Mouse (Mus musculus): Measurements from ENCODE around the gene Fth1. TPM values are rescaled to one million over a fixed set of nuclear protein-coding genes. Genes with fewer than 3 reads are reported as not detected.

Fth1 gene
- polyA plus RNA-seq, 1 experiment from 2014 or later: 1,844 TPM

DNA sequence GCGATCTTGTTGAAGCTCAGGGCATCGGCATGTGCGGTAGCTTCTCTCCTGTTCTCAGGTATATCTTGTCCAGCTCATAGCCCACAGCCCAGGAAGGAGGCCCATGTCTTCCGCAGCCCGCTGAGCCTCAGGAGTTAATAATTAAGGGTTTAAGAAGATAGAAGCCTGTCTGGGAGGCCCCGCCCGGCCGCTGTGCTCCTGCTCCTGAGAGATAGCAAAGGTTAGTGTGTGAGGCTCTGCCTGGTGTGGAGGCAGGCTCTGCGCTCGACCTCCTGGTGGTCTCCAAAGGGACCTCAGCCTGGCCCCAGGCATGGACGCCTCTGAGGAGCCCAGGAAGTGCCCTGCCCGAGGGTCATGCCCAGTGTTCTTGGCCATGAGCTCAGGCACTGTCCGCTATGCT is 34.4 kb downstream of the Fth1 start:
- 82% methylated on average over 13 of the region's 13 CpGs for WGBS
- no peak overlapping the region for H3K9ac ChIP-seq
- ATAC-seq (ENCODE audit: low FRiP score): no peak

GRCm38 (mm10) chr19:10015442-10015841 is 35.0 kb downstream of the Fth1 start:
- WGBS: 82% methylated on average over 4 of the region's 4 CpGs
- Histone ChIP-seq H3K36me3 (replicated peaks; ENCODE audit: control insufficient read depth, insufficient read depth) (no peaks in the 10 kb centered on the region), H3K9ac (no peak overlapping the region), H3K27me3 (ENCODE audit: control insufficient read depth, insufficient read depth, low read length) (no peaks in the 10 kb centered on the region), H3K27ac (no peak overlapping the region), H3K9me3 (ENCODE audit: control insufficient read depth, low read length) (no peaks in the 10 kb centered on the region), H3K4me2 (replicated peaks) (no peak overlapping the region), H3K4me1 (replicated peaks; ENCODE audit: control insufficient read depth, insufficient read depth, low read length) (peaks cover 17% of the 10 kb centered on the region), H3K4me3 (replicated peaks; ENCODE audit: low read length) (no peak overlapping the region)
- no peak for ATAC-seq (ENCODE audit: low FRiP score)
- no peak for DNase-seq (ENCODE audit: low spot score)

More for the DNA sequence above, 34.4 kb downstream of the Fth1 start:
- no peak for DNase-seq (ENCODE audit: low spot score)
- H3K9me3 ChIP-seq (ENCODE audit: control insufficient read depth, low read length): no peaks in the 10 kb centered on the region
- H3K27ac ChIP-seq: no peak overlapping the region
- H3K4me2 ChIP-seq (replicated peaks): no peak overlapping the region
- no peak overlapping the region for H3K4me3 ChIP-seq (replicated peaks; ENCODE audit: low read length)
- peaks cover 17% of the 10 kb centered on the region for H3K4me1 ChIP-seq (replicated peaks; ENCODE audit: control insufficient read depth, insufficient read depth, low read length)
- no peaks in the 10 kb centered on the region for H3K27me3 ChIP-seq (ENCODE audit: control insufficient read depth, insufficient read depth, low read length)
- H3K36me3 ChIP-seq (replicated peaks; ENCODE audit: control insufficient read depth, insufficient read depth): no peaks in the 10 kb centered on the region

GRCm38 (mm10) chr19:10016151-10016550 is 35.8 kb downstream of the Fth1 start:
- no peak overlapping the region for H3K4me3 ChIP-seq (replicated peaks; ENCODE audit: low read length)
- no peak overlapping the region for H3K9ac ChIP-seq
- H3K4me1 ChIP-seq (replicated peaks; ENCODE audit: control insufficient read depth, insufficient read depth, low read length): peaks cover 17% of the 10 kb centered on the region
- no peak overlapping the region for H3K27ac ChIP-seq
- no peaks in the 10 kb centered on the region for H3K27me3 ChIP-seq (ENCODE audit: control insufficient read depth, insufficient read depth, low read length)
- ATAC-seq (ENCODE audit: low FRiP score) (no peak), DNase-seq (ENCODE audit: low spot score) (no peak)
- no peak overlapping the region for H3K4me2 ChIP-seq (replicated peaks)
- 87% methylated on average over 4 of the region's 4 CpGs for WGBS
- H3K36me3 ChIP-seq (replicated peaks; ENCODE audit: control insufficient read depth, insufficient read depth): no peaks in the 10 kb centered on the region
- H3K9me3 ChIP-seq (ENCODE audit: control insufficient read depth, low read length): no peaks in the 10 kb centered on the region

- Histone ChIP-seq H3K27me3 (ENCODE audit: control insufficient read depth, insufficient read depth, low read length) (no peaks in the 10 kb centered on the region), H3K4me3 (replicated peaks; ENCODE audit: low read length) (peak overlapping the region; percentile 51), H3K4me1 (replicated peaks; ENCODE audit: control insufficient read depth, insufficient read depth, low read length) (peaks cover 17% of the 10 kb centered on the region), H3K27ac (peak overlapping the region; percentile 44; the same call in 1 of the 2 replicates), H3K36me3 (replicated peaks; ENCODE audit: control insufficient read depth, insufficient read depth) (no peaks in the 10 kb centered on the region), H3K4me2 (replicated peaks) (peak overlapping the region; percentile 83), H3K9ac (peak overlapping the region; percentile 75), H3K9me3 (ENCODE audit: control insufficient read depth, low read length) (no peaks in the 10 kb centered on the region)
- ATAC-seq (ENCODE audit: low FRiP score): peak; percentile 94
- WGBS: 6% methylated on average over 39 of the region's 44 CpGs
- DNase-seq (ENCODE audit: low spot score): peak; percentile 77
Observed at GRCm38 (mm10) chr19:10017637-10018526, 37.5 kb downstream of the Fth1 start.

DNA sequence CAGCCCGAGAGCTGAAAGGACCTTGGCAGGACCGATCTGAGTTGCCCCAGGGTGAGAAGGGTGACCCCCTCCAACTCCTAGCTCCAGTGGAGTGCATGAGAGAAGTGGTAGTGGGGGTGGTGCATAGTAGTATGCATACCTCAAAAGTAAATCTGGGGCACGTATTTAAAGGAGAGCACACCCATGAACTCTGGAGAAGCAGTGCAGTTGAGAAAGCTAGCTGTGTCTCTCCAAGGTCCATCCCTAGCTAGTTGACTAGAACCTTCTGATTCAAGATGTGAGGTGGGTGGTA is 38.1 kb downstream of the Fth1 start:
- H3K36me3 ChIP-seq (replicated peaks; ENCODE audit: control insufficient read depth, insufficient read depth): no peaks in the 10 kb centered on the region
- DNase-seq (ENCODE audit: low spot score): no peak
- peak overlapping the region; percentile 75 for H3K9ac ChIP-seq
- ATAC-seq (ENCODE audit: low FRiP score): peak; percentile 43; the same call in 1 of the 2 replicates
- H3K4me1 ChIP-seq (replicated peaks; ENCODE audit: control insufficient read depth, insufficient read depth, low read length): peaks cover 21% of the 10 kb centered on the region
- H3K27ac ChIP-seq: no peak overlapping the region
- no peaks in the 10 kb centered on the region for H3K27me3 ChIP-seq (ENCODE audit: control insufficient read depth, insufficient read depth, low read length)
- H3K4me2 ChIP-seq (replicated peaks): peak overlapping the region; percentile 83
- 5% methylated on average over 3 of the region's 3 CpGs for WGBS
- peak overlapping the region; percentile 51 for H3K4me3 ChIP-seq (replicated peaks; ENCODE audit: low read length)
- H3K9me3 ChIP-seq (ENCODE audit: control insufficient read depth, low read length): no peaks in the 10 kb centered on the region

GRCm38 (mm10) chr19:10019214-10019760 is 38.9 kb downstream of the Fth1 start:
- Histone ChIP-seq H3K4me3 (replicated peaks; ENCODE audit: low read length) (peak overlapping the region; percentile 51), H3K36me3 (replicated peaks; ENCODE audit: control insufficient read depth, insufficient read depth) (no peaks in the 10 kb centered on the region), H3K9ac (peak overlapping the region; percentile 75; the same call in 1 of the 2 replicates), H3K27me3 (ENCODE audit: control insufficient read depth, insufficient read depth, low read length) (no peaks in the 10 kb centered on the region), H3K4me2 (replicated peaks) (peak overlapping the region; percentile 83), H3K27ac (no peak overlapping the region), H3K9me3 (ENCODE audit: control insufficient read depth, low read length) (no peaks in the 10 kb centered on the region), H3K4me1 (replicated peaks; ENCODE audit: control insufficient read depth, insufficient read depth, low read length) (peaks cover 21% of the 10 kb centered on the region)
- WGBS: 73% methylated on average over 4 of the region's 4 CpGs
- DNase-seq (ENCODE audit: low spot score) (no peak), ATAC-seq (ENCODE audit: low FRiP score) (no peak)

- Histone ChIP-seq H3K4me2 (replicated peaks) (no peak overlapping the region), H3K9me3 (ENCODE audit: control insufficient read depth, low read length) (no peaks in the 10 kb centered on the region), H3K4me3 (replicated peaks; ENCODE audit: low read length) (no peak overlapping the region), H3K4me1 (replicated peaks; ENCODE audit: control insufficient read depth, insufficient read depth, low read length) (peaks cover 29% of the 10 kb centered on the region), H3K9ac (no peak overlapping the region), H3K36me3 (replicated peaks; ENCODE audit: control insufficient read depth, insufficient read depth) (no peaks in the 10 kb centered on the region), H3K27ac (no peak overlapping the region), H3K27me3 (ENCODE audit: control insufficient read depth, insufficient read depth, low read length) (no peaks in the 10 kb centered on the region)
- DNase-seq (ENCODE audit: low spot score) (no peak), ATAC-seq (ENCODE audit: low FRiP score) (no peak)
- 89% methylated on average over 2 of the region's 2 CpGs for WGBS
Observed at GRCm38 (mm10) chr19:10021981-10022380, 41.6 kb downstream of the Fth1 start.

- Histone ChIP-seq H3K9me3 (ENCODE audit: control insufficient read depth, low read length) (no peaks in the 10 kb centered on the region), H3K27me3 (ENCODE audit: control insufficient read depth, insufficient read depth, low read length) (no peaks in the 10 kb centered on the region), H3K4me1 (replicated peaks; ENCODE audit: control insufficient read depth, insufficient read depth, low read length) (peaks cover 24% of the 10 kb centered on the region), H3K9ac (no peak overlapping the region), H3K36me3 (replicated peaks; ENCODE audit: control insufficient read depth, insufficient read depth) (peaks cover 5% of the 10 kb centered on the region; the same call in 1 of the 2 replicates), H3K27ac (peak overlapping the region; percentile 43), H3K4me3 (replicated peaks; ENCODE audit: low read length) (no peak overlapping the region), H3K4me2 (replicated peaks) (no peak overlapping the region)
- 65% methylated on average over 5 of the region's 5 CpGs for whole genome bisulfite sequencing
- no peak for ATAC-seq (ENCODE audit: low FRiP score)
- no peak for DNase-seq (ENCODE audit: low spot score)
Observed at GRCm38 (mm10) chr19:10022414-10023303, 42.3 kb downstream of the Fth1 start.

DNA sequence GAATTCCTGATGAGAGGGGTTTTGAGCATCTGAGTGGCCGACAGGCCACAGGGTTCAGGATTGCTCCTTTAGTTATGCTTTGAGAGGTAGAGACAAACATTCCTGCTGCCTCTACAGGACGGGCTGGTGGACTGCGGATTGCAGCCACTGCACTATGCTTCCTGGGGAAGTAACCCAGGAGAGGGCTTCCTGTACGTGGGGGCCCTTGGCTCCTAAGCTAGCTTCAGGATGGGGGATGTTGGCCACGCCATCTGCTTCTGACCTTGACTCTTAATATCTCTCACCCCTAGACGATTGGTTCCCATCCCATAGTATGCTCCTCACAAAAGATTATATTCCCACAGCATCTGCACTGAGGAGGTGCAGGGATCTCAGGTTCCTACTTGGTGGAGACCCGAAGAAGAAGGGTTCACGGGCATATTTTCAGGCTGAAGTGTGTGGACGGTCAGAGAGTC is 42.9 kb downstream of the Fth1 start:
- Histone ChIP-seq H3K4me3 (replicated peaks; ENCODE audit: low read length) (no peak overlapping the region), H3K4me1 (replicated peaks; ENCODE audit: control insufficient read depth, insufficient read depth, low read length) (peaks cover 22% of the 10 kb centered on the region), H3K36me3 (replicated peaks; ENCODE audit: control insufficient read depth, insufficient read depth) (peaks cover 6% of the 10 kb centered on the region), H3K9me3 (ENCODE audit: control insufficient read depth, low read length) (no peaks in the 10 kb centered on the region), H3K4me2 (replicated peaks) (no peak overlapping the region), H3K27me3 (ENCODE audit: control insufficient read depth, insufficient read depth, low read length) (no peaks in the 10 kb centered on the region), H3K9ac (no peak overlapping the region), H3K27ac (peak overlapping the region; percentile 43)
- DNase-seq (ENCODE audit: low spot score) (no peak), ATAC-seq (ENCODE audit: low FRiP score) (no peak)
- WGBS: 64% methylated on average over 9 of the region's 9 CpGs

Measured in hindbrain, embryonic 14.5 days (tissue).